8 mouse cellular contexts compared by ENCODE assay signal in the genomic region with DNA sequence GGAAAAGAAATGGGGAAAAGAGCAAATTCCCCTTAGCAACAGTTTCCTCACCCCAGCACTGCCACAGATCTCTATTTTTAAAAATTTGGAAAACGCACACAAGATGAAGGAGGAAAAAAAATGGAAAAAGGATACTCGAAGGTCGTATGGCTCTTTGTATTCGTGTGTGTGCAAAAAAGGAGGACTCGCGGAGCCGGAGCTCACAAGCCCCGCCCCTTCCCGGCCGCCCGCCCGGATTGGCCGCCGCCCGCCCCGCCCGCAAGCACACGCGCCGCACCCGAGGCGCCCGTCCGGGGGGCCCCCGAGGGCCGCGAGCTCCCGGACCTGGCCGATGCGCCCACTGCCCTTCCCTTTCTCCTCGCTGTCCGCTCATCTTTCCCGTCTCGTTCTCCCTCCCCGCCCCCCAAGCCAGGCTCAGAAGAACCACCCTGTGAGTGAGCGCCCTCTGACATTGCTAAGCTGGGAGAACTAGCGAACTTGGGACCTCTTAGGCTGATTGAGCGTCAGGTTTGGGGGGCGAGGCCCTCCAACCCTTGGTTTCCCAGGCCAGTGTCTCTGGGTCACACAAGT. TPM values are rescaled to one million over a fixed set of nuclear protein-coding genes. Genes with fewer than 3 reads are reported as not detected.
A peak's percentile ranks its signal among the peaks of the same experiment; 100 is the strongest.
DNase-seq lines count a peak whose midpoint lies in the region; ATAC-seq and TF ChIP-seq lines count a peak whose summit lies in the region.

A gene (minus strand): TSS at position 242 of the 570 bp plus-strand sequence.

- no peaks in the 10 kb centered on the region for H3K4me1 ChIP-seq in hindbrain, postnatal 0 days (ENCODE audit: insufficient read depth, low read length)

- WGBS in hindbrain, postnatal 0 days = 4% methylated on average over 34 of the region's 39 CpGs

- H3K27me3 ChIP-seq in hindbrain, postnatal 0 days (ENCODE audit: insufficient read depth, low read length) = no peaks in the 10 kb centered on the region

- peak; percentile 27; the same call in 1 of the 2 replicates for ATAC-seq in hindbrain, postnatal 0 days

- no peaks in the 10 kb centered on the region for H3K9me3 ChIP-seq in hindbrain, postnatal 0 days (ENCODE audit: low read length)

- H3K27ac ChIP-seq in hindbrain, postnatal 0 days = peak within 1 kb of the TSS; percentile 81

- DNase-seq in T-cell, adult 2 months (ENCODE audit: low spot score) = peak; percentile 57
- DNase-seq in cerebellum, postnatal 4 days (ENCODE audit: low spot score in 2 of 2) = peak; percentile 55 to 76
- peak; percentile 59 to 66 for DNase-seq in gastrocnemius, adult 8-10 months (ENCODE audit: low spot score in 2 of 2)
- DNase-seq in hindbrain, postnatal 0 days (ENCODE audit: low spot score) = peak; percentile 85
- DNase-seq in left cerebral cortex, postnatal 25 days (ENCODE audit: low spot score in 2 of 2) = peak; percentile 73 to 80
- peak; percentile 71 for DNase-seq in mesoderm, embryonic 11.5 days (ENCODE audit: low read depth, low spot score)
- peak; percentile 39 to 65 for DNase-seq in right cerebral cortex, postnatal 36 days (ENCODE audit: low spot score in 2 of 2)
- DNase-seq in yolk sac, embryonic 10.5 days (ENCODE audit: low spot score) = peak; percentile 85

- peak within 1 kb of the TSS; percentile 52 for H3K9ac ChIP-seq in hindbrain, postnatal 0 days (replicated peaks; ENCODE audit: low read length)

- intact Hi-C loops in left cerebral cortex, postnatal 25 days (cut with DNase I) = no loop called here

- H3K4me2 ChIP-seq in hindbrain, postnatal 0 days (ENCODE audit: low read depth, low read length) = peak within 1 kb of the TSS; percentile 69

- H3K4me3 ChIP-seq in hindbrain, postnatal 0 days (ENCODE audit: low read length) = peak within 1 kb of the TSS; percentile 40

- no peaks in the 10 kb centered on the region for H3K36me3 ChIP-seq in hindbrain, postnatal 0 days (ENCODE audit: insufficient read depth, low read length)

- no peak for TF ChIP-seq CTCF in hindbrain, postnatal 0 days (IDR thresholded peaks at IDR 0.05; ENCODE audit: low read depth)

RNA-seq across cellular contexts. Expression of the gene that starts here (rescaled TPM):
- total RNA-seq in gastrocnemius, adult 8-10 months (2022) = 1 to 10 TPM; 2.0 to 2.8 (median 2.6) TPM
- 4.8 and 6.8 TPM in 2 replicates for total RNA-seq in hindbrain, postnatal 0 days (2014; rRNA removed)
- 2.5 and 3.9 TPM in 2 replicates for polyA plus RNA-seq in hindbrain, postnatal 0 days (2015; fragmentation: Nextera tagmentation; extraction: Ambion mirVana)
- 10 to 100 TPM in 1 of 2 experiments, 1 to 10 TPM in 1; 8.9 to 10.4 TPM for total RNA-seq in left cerebral cortex, postnatal 25 days (2021)

Comparison
In these comparisons a context has a peak if more than half of its experiments do, and no peak if none do; other contexts are left out.
1. Peak in every context shown above with its lines: DNase-seq, ATAC-seq, H3K4me3 ChIP-seq and H3K27ac ChIP-seq.